Mouse (Mus musculus) liver, postnatal 0 days (tissue): ENCODE results near the gene Car11. TPM values are rescaled to one million over a fixed set of nuclear protein-coding genes. Genes with fewer than 3 reads are reported as not detected.

Source experiments
- ATAC-seq: fragments of 200-750 bp; cut with Nextera tagmentation; 2 replicates; pipeline ENCODE4 v1.8.0; 2017; ENCODE audit warnings: mild to moderate bottlenecking, moderate library complexity
- DNase-seq: peaks from one replicate; pipeline ENCODE4 v3.0.0-alpha.2; 2016
- H3K27ac ChIP-seq: fragments of 300-500 bp; sonication (generic); 2 replicates; pipeline ENCODE4 v1.5.1; 2014; ENCODE audit warnings: antibody characterized with exemption, moderate library complexity, mild to moderate bottlenecking, low read depth
- H3K27me3 ChIP-seq: fragments of 300-500 bp; sonication (generic); 2 replicates; pipeline ENCODE4 v1.6.1; 2014; ENCODE audit warnings: low read length, control low read depth, mixed read lengths; ENCODE audit not compliant: insufficient read depth
- H3K36me3 ChIP-seq: fragments of 300-500 bp; sonication (generic); replicated peaks from 2 replicates; pipeline ENCODE4 v1.6.1; 2014; ENCODE audit warnings: mild to moderate bottlenecking, control low read depth, low read length, moderate library complexity, mixed read lengths; ENCODE audit not compliant: insufficient read depth
- H3K4me1 ChIP-seq: fragments of 300-500 bp; sonication (generic); 2 replicates; pipeline ENCODE4 v1.6.1; 2014; ENCODE audit warnings: antibody characterized with exemption, mild to moderate bottlenecking, control low read depth; ENCODE audit not compliant: insufficient read depth
- H3K4me2 ChIP-seq: fragments of 300-500 bp; sonication (generic); 2 replicates; pipeline ENCODE4 v1.6.1; 2014; ENCODE audit warnings: low read depth, mild to moderate bottlenecking, low read length, moderate library complexity, mixed read lengths
- H3K4me3 ChIP-seq: fragments of 300-500 bp; sonication (generic); 2 replicates; pipeline ENCODE4 v1.5.1; 2014; ENCODE audit warnings: low read depth, low read length
- H3K9ac ChIP-seq: fragments of 300-500 bp; sonication (generic); replicated peaks from 2 replicates; pipeline ENCODE4 v1.6.1; 2014; ENCODE audit warnings: mild to moderate bottlenecking, moderate library complexity
- H3K9me3 ChIP-seq: fragments of 300-500 bp; sonication (generic); 2 replicates; pipeline ENCODE4 v1.6.1; 2016; ENCODE audit warnings: mild to moderate bottlenecking, control low read depth, low read length, mixed read lengths
- CTCF ChIP-seq: sonication (generic); IDR thresholded peaks from 2 replicates; pipeline ENCODE4 v1.5.1; 2016; ENCODE audit warnings: antibody characterized with exemption, low read depth
- EP300 ChIP-seq: IDR thresholded peaks from 2 replicates; pipeline ENCODE4 v1.6.1; 2016; ENCODE audit warnings: antibody characterized with exemption, low read depth, mild to moderate bottlenecking
- WGBS: fragments of 180-500 bp; shearing (Covaris S2); extraction: QIAGEN DNeasy Blood & Tissue Kit; methylation state at CpG from one replicate; pipeline ENCODE4 v1.1.7; 2014; ENCODE audit not compliant: insufficient replicate concordance; 5-methylcytosine and 5-hydroxymethylcytosine counted together
- polyA plus RNA-seq: library from polyadenylated mRNA; unstranded; fragments of >200 nt; fragmentation: Nextera tagmentation; extraction: Ambion mirVana; gene quantifications from 2 replicates; pipeline ENCODE4 v1.2.1, GENCODE M21; 2015

Car11 gene
- polyA plus RNA-seq, 1 experiment from 2014 or later, result 0.15 TPM

DNA sequence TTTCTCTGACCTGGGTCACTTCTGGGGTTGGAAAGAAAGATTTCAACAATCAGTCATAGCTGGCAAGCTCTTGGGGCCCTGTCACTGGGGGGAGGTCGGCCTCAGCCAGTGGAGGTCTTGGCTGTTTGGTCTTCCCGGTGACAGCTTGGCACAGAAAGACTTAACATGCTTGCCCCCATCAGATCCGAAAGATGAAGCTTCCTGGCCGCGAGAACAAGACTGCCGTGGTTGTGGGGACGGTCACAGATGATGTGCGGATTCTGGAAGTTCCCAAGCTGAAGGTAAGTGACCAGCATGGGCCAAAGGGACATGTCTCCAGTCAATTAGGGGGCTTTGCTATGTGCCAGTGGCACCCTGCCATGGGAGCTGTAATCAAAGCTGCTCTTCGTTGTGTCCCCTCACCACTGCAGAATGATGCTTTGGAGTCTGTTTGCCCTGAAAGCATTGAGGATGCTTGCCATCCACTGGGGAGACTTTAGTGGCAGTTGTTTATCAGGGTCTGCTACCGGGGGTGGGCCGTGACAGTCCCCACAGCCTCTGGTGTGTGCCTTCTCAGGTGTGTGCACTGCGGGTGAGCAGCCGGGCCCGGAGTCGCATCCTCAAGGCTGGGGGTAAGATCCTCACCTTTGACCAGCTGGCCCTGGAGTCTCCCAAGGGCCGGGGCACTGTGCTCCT lies 20.2 kb downstream of the Car11 start:
- peaks cover 21% of the 10 kb centered on the region for H3K36me3 ChIP-seq
- H3K4me1 ChIP-seq, result peaks cover 28% of the 10 kb centered on the region
- no peak overlapping the region for H3K4me3 ChIP-seq
- WGBS, result 88% methylated on average over 15 of the region's 16 CpGs
- no peak overlapping the region for H3K27ac ChIP-seq
- TF ChIP-seq CTCF (no peak), EP300 (no peak)
- H3K9ac ChIP-seq, result peak overlapping the region; percentile 97
- peak overlapping the region; percentile 89 for H3K4me2 ChIP-seq
- H3K9me3 ChIP-seq, result no peaks in the 10 kb centered on the region
- ATAC-seq (no peak), DNase-seq (no peak)
- H3K27me3 ChIP-seq, result no peaks in the 10 kb centered on the region

DNA sequence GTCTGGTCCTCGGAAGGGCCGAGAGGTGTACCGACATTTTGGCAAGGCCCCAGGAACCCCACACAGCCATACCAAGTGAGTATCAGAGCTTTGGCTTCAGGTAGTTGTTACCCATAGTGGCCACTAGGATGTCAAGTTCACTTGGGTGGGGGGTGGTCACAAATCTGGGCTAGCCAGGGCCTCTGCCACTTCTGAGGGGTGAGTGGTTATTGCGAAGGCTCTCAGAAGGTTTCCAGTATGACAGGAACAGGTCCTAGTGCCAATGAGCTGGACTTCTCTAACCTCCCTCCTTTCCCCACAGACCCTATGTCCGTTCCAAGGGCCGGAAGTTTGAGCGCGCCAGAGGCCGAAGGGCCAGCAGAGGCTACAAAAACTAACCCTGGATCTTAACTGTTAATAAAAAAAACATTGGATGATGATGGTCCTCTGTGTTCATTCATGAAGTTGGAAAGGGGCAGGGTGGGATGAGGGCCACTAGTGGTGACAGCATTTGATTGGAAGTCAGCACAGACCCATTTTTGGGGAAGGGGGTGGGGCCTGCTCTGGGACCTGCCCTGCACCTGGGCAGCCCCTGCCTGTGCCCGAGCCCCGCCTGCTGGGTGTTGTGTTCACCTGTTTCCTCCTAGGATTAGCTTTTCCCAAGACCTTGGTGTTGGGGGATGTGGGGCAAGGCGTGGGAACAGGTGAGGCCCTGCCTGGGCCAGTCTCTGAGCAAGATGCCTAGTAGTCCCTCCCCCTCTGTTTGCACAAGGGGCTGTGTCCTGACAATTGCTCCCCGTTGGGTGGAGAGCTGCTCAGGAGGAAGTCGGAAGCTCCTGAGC lies 21.0 kb downstream of the Car11 start, which contains the start of gene Fam83e:
Gene Fam83e (plus strand): TSS at position 800 of the 821 bp plus-strand sequence.
- ATAC-seq, result no peak
- Histone ChIP-seq H3K27ac (no peak within 1 kb of the TSS), H3K4me2 (no peak within 1 kb of the TSS), H3K4me1 (peaks cover 26% of the 10 kb centered on the region), H3K27me3 (no peaks in the 10 kb centered on the region), H3K36me3 (peaks cover 21% of the 10 kb centered on the region), H3K9me3 (no peaks in the 10 kb centered on the region), H3K9ac (no peak within 1 kb of the TSS), H3K4me3 (no peak within 1 kb of the TSS)
- 78% methylated on average over 14 of the region's 14 CpGs for WGBS
- TF ChIP-seq EP300 (no peak), CTCF (peak; percentile 34)
- no peak for DNase-seq

DNA sequence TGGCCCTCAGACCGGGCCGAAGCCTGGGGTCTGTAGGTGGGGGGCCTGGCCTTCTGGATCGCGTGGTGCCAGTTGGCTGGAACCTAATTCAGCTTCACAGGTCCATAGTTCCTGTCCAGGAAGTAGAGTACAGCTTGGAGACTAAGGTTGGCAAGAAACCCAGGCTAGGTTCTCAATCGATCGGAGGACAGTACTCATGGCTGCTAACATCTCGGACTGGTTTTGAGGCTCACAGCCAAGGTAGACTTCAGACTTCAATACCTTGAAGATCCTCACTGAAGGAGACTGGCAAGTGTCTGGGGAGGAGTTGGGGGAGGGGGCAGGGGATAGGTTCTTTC lies 21.6 kb downstream of the Car11 start:
- ATAC-seq (no peak), DNase-seq (no peak)
- no peak overlapping the region for H3K4me3 ChIP-seq
- H3K36me3 ChIP-seq, result peaks cover 21% of the 10 kb centered on the region
- no peaks in the 10 kb centered on the region for H3K9me3 ChIP-seq
- H3K4me1 ChIP-seq, result peaks cover 21% of the 10 kb centered on the region
- no peak overlapping the region for H3K27ac ChIP-seq
- no peak overlapping the region for H3K9ac ChIP-seq
- 70% methylated on average over 7 of the region's 7 CpGs for WGBS
- TF ChIP-seq CTCF (no peak), EP300 (no peak)
- H3K4me2 ChIP-seq, result no peak overlapping the region
- no peaks in the 10 kb centered on the region for H3K27me3 ChIP-seq

- Histone ChIP-seq H3K4me2 (no peak overlapping the region), H3K9me3 (no peaks in the 10 kb centered on the region), H3K4me1 (peaks cover 16% of the 10 kb centered on the region), H3K27ac (no peak overlapping the region), H3K36me3 (peaks cover 21% of the 10 kb centered on the region), H3K4me3 (no peak overlapping the region), H3K9ac (no peak overlapping the region), H3K27me3 (no peaks in the 10 kb centered on the region)
- ATAC-seq (no peak), DNase-seq (no peak)
- 76% methylated on average over 13 of the region's 13 CpGs for WGBS
- TF ChIP-seq CTCF, result no peak
- no peak for TF ChIP-seq EP300
These were observed 22.2 kb downstream of the Car11 start for GRCm38 (mm10) chr7:45721642-45722347.

DNA sequence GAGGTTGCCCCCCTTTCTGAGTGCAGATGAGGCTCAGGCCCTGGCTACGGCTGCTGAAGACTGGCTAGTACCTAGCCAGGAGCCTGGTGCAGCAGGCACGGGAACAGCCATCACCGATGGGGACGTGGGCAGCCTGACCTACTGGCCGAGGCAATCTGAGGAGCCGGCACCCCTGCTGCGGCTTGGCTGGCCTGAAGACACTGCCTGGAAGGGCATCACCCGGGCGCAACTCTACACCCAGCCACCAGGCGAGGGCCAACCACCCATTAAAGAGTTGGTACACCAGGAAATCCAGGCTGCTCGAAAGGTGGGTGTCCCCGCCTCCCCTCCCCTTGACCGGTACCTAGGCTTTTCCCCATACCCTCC lies 22.7 kb downstream of the Car11 start:
- Histone ChIP-seq H3K27me3 (no peaks in the 10 kb centered on the region), H3K9me3 (no peaks in the 10 kb centered on the region), H3K4me2 (no peak overlapping the region), H3K4me3 (no peak overlapping the region), H3K27ac (no peak overlapping the region), H3K4me1 (peaks cover 12% of the 10 kb centered on the region), H3K9ac (no peak overlapping the region), H3K36me3 (peaks cover 21% of the 10 kb centered on the region)
- DNase-seq, result peak; percentile 30
- no peak for TF ChIP-seq EP300
- no peak; the same call in 1 of the 2 replicates for TF ChIP-seq CTCF
- WGBS, result 79% methylated on average over 13 of the region's 13 CpGs
- ATAC-seq, result no peak

DNA sequence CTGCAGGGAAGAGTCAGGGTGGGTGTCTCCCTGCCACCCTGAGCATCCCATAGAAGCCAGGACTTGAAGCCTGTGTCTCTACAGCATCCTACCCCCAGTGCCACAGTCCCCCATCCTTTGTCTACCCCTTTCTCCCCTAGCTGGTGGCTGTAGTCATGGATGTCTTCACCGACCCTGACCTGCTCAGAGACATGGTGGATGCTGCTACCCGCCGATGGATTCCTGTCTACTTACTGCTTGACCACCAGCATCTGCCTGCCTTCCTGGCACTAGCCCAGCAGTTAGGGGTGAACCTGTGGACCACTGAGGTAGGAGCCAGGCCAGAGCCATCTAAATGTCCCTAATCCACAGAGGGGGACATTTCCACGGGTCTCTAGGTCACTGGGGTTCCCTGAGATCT lies 23.7 kb downstream of the Car11 start:
- no peak for TF ChIP-seq EP300
- TF ChIP-seq CTCF, result no peak
- ATAC-seq, result no peak
- Histone ChIP-seq H3K27ac (no peak overlapping the region), H3K9me3 (no peaks in the 10 kb centered on the region), H3K36me3 (peaks cover 21% of the 10 kb centered on the region), H3K4me3 (no peak overlapping the region), H3K4me1 (peaks cover 16% of the 10 kb centered on the region), H3K9ac (no peak overlapping the region), H3K4me2 (no peak overlapping the region), H3K27me3 (no peaks in the 10 kb centered on the region)
- DNase-seq, result no peak
- 80% methylated on average over 4 of the region's 4 CpGs for WGBS
